Mouse (Mus musculus): ENCODE results near the gene Gprc5d. TPM values are rescaled to one million over a fixed set of nuclear protein-coding genes. Genes with fewer than 3 reads are reported as not detected.

Gprc5d gene
- polyA plus RNA-seq, 1 experiment = 0.40 TPM

DNA sequence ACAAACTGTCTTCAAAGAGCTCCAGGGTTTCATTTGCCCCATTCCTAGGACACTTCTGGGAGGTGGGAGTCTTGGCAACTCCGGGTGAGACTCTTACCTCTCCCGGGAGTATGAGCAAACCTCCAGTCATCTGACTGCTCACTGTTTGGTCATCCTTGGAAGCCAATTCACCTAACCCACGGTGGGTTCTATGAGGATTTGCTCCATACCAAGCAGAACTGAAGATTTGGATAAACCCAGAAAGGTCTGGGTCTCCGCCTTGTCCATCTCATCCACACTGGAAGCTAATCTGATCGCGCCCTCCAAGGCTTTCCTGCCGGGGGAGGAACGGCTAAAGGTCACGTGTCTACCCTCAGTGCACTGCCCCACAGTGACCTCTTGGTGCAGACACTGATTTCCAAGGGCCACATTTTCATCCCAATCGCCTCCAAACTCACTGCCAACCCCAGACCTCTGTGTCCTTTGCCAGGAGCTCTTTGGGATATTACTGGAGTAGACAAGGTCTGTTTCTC, 34.0 kb downstream of the Gprc5d start:
- no peak for TF ChIP-seq POLR2A (IDR thresholded peaks at IDR 0.05; ENCODE audit: low read depth, low read length)
- no peak for TF ChIP-seq CTCF (IDR thresholded peaks at IDR 0.05; ENCODE audit: borderline replicate concordance, insufficient read depth, low read length)
- no peak overlapping the region for H3K27ac ChIP-seq (ENCODE audit: insufficient read depth, low read length)
- H3K4me3 ChIP-seq (ENCODE audit: insufficient read depth, low read length) = no peak overlapping the region
- H3K4me1 ChIP-seq (ENCODE audit: control insufficient read depth, insufficient read depth, low read length) = no peaks in the 10 kb centered on the region

GRCm38 (mm10) chr6:135078420-135078819, 39.7 kb downstream of the Gprc5d start:
- no peak overlapping the region for H3K4me3 ChIP-seq (ENCODE audit: insufficient read depth, low read length)
- no peak for TF ChIP-seq CTCF (IDR thresholded peaks at IDR 0.05; ENCODE audit: borderline replicate concordance, insufficient read depth, low read length)
- no peak for TF ChIP-seq POLR2A (IDR thresholded peaks at IDR 0.05; ENCODE audit: low read depth, low read length)
- no peak overlapping the region for H3K27ac ChIP-seq (ENCODE audit: insufficient read depth, low read length)
- no peaks in the 10 kb centered on the region for H3K4me1 ChIP-seq (ENCODE audit: control insufficient read depth, insufficient read depth, low read length)

- H3K27ac ChIP-seq (ENCODE audit: insufficient read depth, low read length) = no peak overlapping the region
- H3K4me1 ChIP-seq (ENCODE audit: control insufficient read depth, insufficient read depth, low read length) = no peaks in the 10 kb centered on the region
- TF ChIP-seq CTCF (IDR thresholded peaks at IDR 0.05; ENCODE audit: borderline replicate concordance, insufficient read depth, low read length) = no peak
- no peak for TF ChIP-seq POLR2A (IDR thresholded peaks at IDR 0.05; ENCODE audit: low read depth, low read length)
- no peak overlapping the region for H3K4me3 ChIP-seq (ENCODE audit: insufficient read depth, low read length)
These were observed 41.9 kb downstream of the Gprc5d start for GRCm38 (mm10) chr6:135076202-135076601.

DNA sequence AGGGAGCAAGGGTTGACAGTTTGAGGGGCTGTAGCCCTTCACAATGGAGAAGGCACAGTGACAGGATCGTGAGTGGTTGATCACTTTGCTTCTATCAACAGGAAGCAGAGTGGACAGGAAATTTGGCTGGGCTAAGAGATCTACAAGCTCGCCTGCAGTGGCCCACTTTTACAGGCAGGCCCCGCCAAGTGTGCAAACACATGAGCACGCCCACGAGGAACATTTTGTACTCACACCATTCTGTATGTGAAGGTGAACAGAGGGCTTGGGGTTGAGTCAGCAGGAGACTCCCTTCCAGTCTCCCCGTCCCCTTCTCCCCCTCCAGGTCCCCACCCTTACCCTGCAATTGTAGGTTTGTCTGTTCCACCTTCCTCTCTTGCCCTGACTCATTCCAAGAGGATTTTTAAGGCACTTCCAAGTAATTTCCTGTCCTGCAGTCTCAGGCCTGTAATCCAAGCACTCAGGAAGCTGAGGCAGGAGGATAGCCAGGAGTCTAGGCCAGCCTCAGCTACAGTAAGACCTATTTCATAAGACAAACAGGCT, 43.6 kb downstream of the Gprc5d start:
- Histone ChIP-seq H3K4me3 (ENCODE audit: insufficient read depth, low read length) (no peak overlapping the region), H3K4me1 (ENCODE audit: control insufficient read depth, insufficient read depth, low read length) (peaks cover 7% of the 10 kb centered on the region), H3K27ac (ENCODE audit: insufficient read depth, low read length) (no peak overlapping the region)
- TF ChIP-seq CTCF (IDR thresholded peaks at IDR 0.05; ENCODE audit: borderline replicate concordance, insufficient read depth, low read length) (no peak), POLR2A (IDR thresholded peaks at IDR 0.05; ENCODE audit: low read depth, low read length) (no peak)

- no peak for TF ChIP-seq CTCF (IDR thresholded peaks at IDR 0.05; ENCODE audit: borderline replicate concordance, insufficient read depth, low read length)
- TF ChIP-seq POLR2A (IDR thresholded peaks at IDR 0.05; ENCODE audit: low read depth, low read length) = no peak
- no peak overlapping the region for H3K4me3 ChIP-seq (ENCODE audit: insufficient read depth, low read length)
- H3K27ac ChIP-seq (ENCODE audit: insufficient read depth, low read length) = peak overlapping the region; percentile 95
- H3K4me1 ChIP-seq (ENCODE audit: control insufficient read depth, insufficient read depth, low read length) = peaks cover 20% of the 10 kb centered on the region
These were observed 47.7 kb downstream of the Gprc5d start for GRCm38 (mm10) chr6:135070347-135070746.

- TF ChIP-seq CTCF (IDR thresholded peaks at IDR 0.05; ENCODE audit: borderline replicate concordance, insufficient read depth, low read length) (no peak), POLR2A (IDR thresholded peaks at IDR 0.05; ENCODE audit: low read depth, low read length) (no peak)
- no peak overlapping the region for H3K4me3 ChIP-seq (ENCODE audit: insufficient read depth, low read length)
- H3K4me1 ChIP-seq (ENCODE audit: control insufficient read depth, insufficient read depth, low read length) = peaks cover 20% of the 10 kb centered on the region
- peak overlapping the region; percentile 95 for H3K27ac ChIP-seq (ENCODE audit: insufficient read depth, low read length)
These were observed 48.2 kb downstream of the Gprc5d start for GRCm38 (mm10) chr6:135069856-135070255.

- TF ChIP-seq CTCF (IDR thresholded peaks at IDR 0.05; ENCODE audit: borderline replicate concordance, insufficient read depth, low read length) = no peak
- no peak for TF ChIP-seq POLR2A (IDR thresholded peaks at IDR 0.05; ENCODE audit: low read depth, low read length)
- Histone ChIP-seq H3K4me1 (ENCODE audit: control insufficient read depth, insufficient read depth, low read length) (peaks cover 20% of the 10 kb centered on the region), H3K27ac (ENCODE audit: insufficient read depth, low read length) (peak overlapping the region; percentile 24; the same call in 1 of the 2 replicates), H3K4me3 (ENCODE audit: insufficient read depth, low read length) (no peak overlapping the region)
These were observed 49.9 kb downstream of the Gprc5d start for GRCm38 (mm10) chr6:135068221-135068620.

DNA sequence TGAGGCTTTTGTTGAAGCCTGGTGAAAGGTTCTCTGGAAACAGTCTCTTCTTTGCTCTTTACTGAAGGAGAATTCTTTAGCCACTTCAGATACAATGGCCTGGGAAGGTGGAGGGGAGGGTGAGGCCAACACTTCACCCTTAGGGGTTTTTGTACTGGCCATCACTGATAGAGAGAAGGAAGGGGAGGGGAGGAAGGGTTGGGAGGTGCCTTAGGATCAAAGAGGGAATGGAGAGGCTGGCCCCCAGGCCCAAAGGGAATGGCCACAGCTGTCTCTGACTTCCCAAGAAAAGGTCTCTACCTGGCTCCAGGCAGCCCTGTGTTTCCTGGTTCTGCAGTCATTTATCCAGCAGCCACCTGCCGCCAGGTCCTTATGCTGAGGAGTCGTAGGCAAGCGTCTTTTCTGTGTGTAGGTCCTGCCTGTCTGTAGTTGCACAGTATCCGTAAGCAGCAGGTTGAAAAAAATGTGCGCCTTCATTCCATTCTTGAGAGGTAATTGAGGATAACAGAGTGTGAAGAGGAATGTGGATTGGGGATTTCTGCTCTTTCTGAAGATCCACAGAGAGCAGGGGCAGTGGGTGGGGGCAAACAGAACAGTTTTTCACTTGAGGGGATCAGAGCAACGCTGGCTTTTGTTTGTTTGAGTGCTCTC, 51.2 kb downstream of the Gprc5d start:
- TF ChIP-seq POLR2A (IDR thresholded peaks at IDR 0.05; ENCODE audit: low read depth, low read length) (no peak), CTCF (IDR thresholded peaks at IDR 0.05; ENCODE audit: borderline replicate concordance, insufficient read depth, low read length) (no peak)
- peak overlapping the region; percentile 75 for H3K4me3 ChIP-seq (ENCODE audit: insufficient read depth, low read length)
- no peak overlapping the region for H3K27ac ChIP-seq (ENCODE audit: insufficient read depth, low read length)
- peaks cover 20% of the 10 kb centered on the region for H3K4me1 ChIP-seq (ENCODE audit: control insufficient read depth, insufficient read depth, low read length)

GRCm38 (mm10) chr6:135065236-135065957, 52.7 kb downstream of the Gprc5d start, which contains the start of gene Gprc5a:
TSS of gene Gprc5a (plus strand) at chr6:135065651.
- Histone ChIP-seq H3K4me1 (ENCODE audit: control insufficient read depth, insufficient read depth, low read length) (peaks cover 20% of the 10 kb centered on the region), H3K4me3 (ENCODE audit: insufficient read depth, low read length) (peak within 1 kb of the TSS; percentile 75), H3K27ac (ENCODE audit: insufficient read depth, low read length) (peak within 1 kb of the TSS; percentile 30)
- TF ChIP-seq CTCF (IDR thresholded peaks at IDR 0.05; ENCODE audit: borderline replicate concordance, insufficient read depth, low read length) (no peak), POLR2A (IDR thresholded peaks at IDR 0.05; ENCODE audit: low read depth, low read length) (peak; percentile 81)

Data from embryonic fibroblast, embryonic 13.5 days (primary cell).